ENCODE assay signal across 8 mouse cellular contexts in the genomic region with DNA sequence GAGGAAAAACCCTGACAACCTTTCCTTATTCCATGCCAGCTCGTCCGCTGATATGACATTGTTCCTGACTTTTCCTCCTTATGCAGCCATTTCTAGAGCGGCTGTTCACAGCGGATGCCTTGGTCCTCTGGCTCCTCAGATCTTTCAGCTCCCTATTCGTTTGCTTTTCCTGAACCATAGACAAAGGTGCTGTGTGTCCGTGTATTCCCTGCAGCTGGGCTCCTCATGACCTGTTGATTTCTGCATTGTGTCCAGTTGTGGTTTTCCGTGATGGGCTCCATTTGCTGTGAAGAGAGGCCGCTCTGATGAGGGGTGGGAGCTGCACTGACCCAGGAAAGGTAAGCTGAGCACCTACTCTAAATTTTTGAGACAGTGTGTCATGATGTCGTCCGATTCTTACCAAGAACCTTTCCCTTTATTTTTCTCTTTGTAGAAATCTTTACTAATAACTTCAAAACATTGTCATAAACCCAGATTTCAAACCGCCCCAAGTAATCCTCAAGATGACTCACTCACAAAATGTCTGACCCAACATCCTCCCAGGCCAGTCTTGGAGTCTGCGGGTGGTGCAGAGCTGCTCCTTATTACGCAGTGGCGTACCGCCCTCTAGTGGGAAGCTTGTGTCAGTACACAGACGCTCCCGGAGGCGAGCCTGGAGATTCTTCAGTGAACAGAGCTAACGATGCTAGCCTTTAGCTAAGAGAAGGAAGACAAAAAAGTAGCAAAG. TPM values are rescaled to one million over a fixed set of nuclear protein-coding genes. Genes with fewer than 3 reads are reported as not detected.
DNase-seq lines count a peak whose midpoint lies in the region; ATAC-seq and TF ChIP-seq lines count a peak whose summit lies in the region.

No protein-coding gene starts in this region.

- no peak for ATAC-seq in heart, embryonic 13.5 days (ENCODE audit: extremely low read depth, insufficient number of reproducible peaks, low FRiP score, low TSS enrichment)
- peak; percentile 59 for ATAC-seq in kidney, postnatal 0 days (replicated peaks; ENCODE audit: low FRiP score, low read depth)
- ATAC-seq in liver, embryonic 11.5 days (replicated peaks; ENCODE audit: low FRiP score): peak; percentile 48; the same call in 1 of the 2 replicates
- ATAC-seq in stomach, embryonic 15.5 days (ENCODE audit: insufficient read depth, low FRiP score, low read depth): peak; percentile 63

- H3K9ac ChIP-seq in heart, embryonic 13.5 days: 0 out of 2 replicates have a peak overlapping the region, but pooled peaks have one; percentile 24
- no peak overlapping the region for H3K9ac ChIP-seq in kidney, postnatal 0 days (ENCODE audit: low read depth, low read length)
- H3K9ac ChIP-seq in liver, embryonic 11.5 days (ENCODE audit: low read depth, low read length): no peak overlapping the region
- H3K9ac ChIP-seq in stomach, embryonic 15.5 days: no peak overlapping the region

- no peak overlapping the region for H3K4me3 ChIP-seq in bone marrow macrophage, adult 2 months (ENCODE audit: insufficient read depth, low read length)
- H3K4me3 ChIP-seq in embryonic fibroblast, embryonic 13.5 days (ENCODE audit: insufficient read depth, low read length): no peak overlapping the region
- H3K4me3 ChIP-seq in heart, embryonic 13.5 days: no peak overlapping the region
- H3K4me3 ChIP-seq in kidney, postnatal 0 days (replicated peaks; ENCODE audit: low read depth, low read length): no peak overlapping the region
- H3K4me3 ChIP-seq in liver, embryonic 11.5 days (ENCODE audit: low read depth, low read length): no peak overlapping the region
- H3K4me3 ChIP-seq in stomach, embryonic 15.5 days (replicated peaks): no peak overlapping the region

- TF ChIP-seq POLR2A in bone marrow macrophage, adult 2 months (IDR thresholded peaks at IDR 0.05; ENCODE audit: borderline replicate concordance, low read depth, low read length): no peak
- TF ChIP-seq POLR2A in embryonic fibroblast, embryonic 13.5 days (IDR thresholded peaks at IDR 0.05; ENCODE audit: low read depth, low read length): no peak

- no peak overlapping the region for H3K4me2 ChIP-seq in heart, embryonic 13.5 days
- H3K4me2 ChIP-seq in kidney, postnatal 0 days (ENCODE audit: low read length): 0 out of 2 replicates have a peak overlapping the region, but pooled peaks have one; percentile 16
- no peak overlapping the region for H3K4me2 ChIP-seq in liver, embryonic 11.5 days
- H3K4me2 ChIP-seq in stomach, embryonic 15.5 days: no peak overlapping the region

- peaks cover 9% of the 10 kb centered on the region for H3K4me1 ChIP-seq in bone marrow macrophage, adult 2 months (ENCODE audit: control insufficient read depth, insufficient read depth, low read length)
- 0 out of 2 replicates have a peak, but pooled peaks cover 4% of the 10 kb centered on the region for H3K4me1 ChIP-seq in embryonic fibroblast, embryonic 13.5 days (ENCODE audit: control insufficient read depth, insufficient read depth, low read length)
- H3K4me1 ChIP-seq in heart, embryonic 13.5 days: peaks cover 19% of the 10 kb centered on the region
- no peaks in the 10 kb centered on the region for H3K4me1 ChIP-seq in kidney, postnatal 0 days (replicated peaks; ENCODE audit: insufficient read depth, low read length)
- peaks cover 9% of the 10 kb centered on the region; the same call in 1 of the 2 replicates for H3K4me1 ChIP-seq in liver, embryonic 11.5 days (replicated peaks; ENCODE audit: control insufficient read depth, insufficient read depth, low read length)
- peaks cover 4% of the 10 kb centered on the region for H3K4me1 ChIP-seq in stomach, embryonic 15.5 days

- TF ChIP-seq CTCF in bone marrow macrophage, adult 2 months (IDR thresholded peaks at IDR 0.05; ENCODE audit: low read depth, low read length): peak; percentile 85
- peak; percentile 95 for TF ChIP-seq CTCF in embryonic fibroblast, embryonic 13.5 days (IDR thresholded peaks at IDR 0.05; ENCODE audit: borderline replicate concordance, insufficient read depth, low read length)
- TF ChIP-seq CTCF in kidney, postnatal 0 days (IDR thresholded peaks at IDR 0.05; ENCODE audit: low read depth): peak; percentile 97

- no peaks in the 10 kb centered on the region; the same call in 1 of the 2 replicates for H3K36me3 ChIP-seq in heart, embryonic 13.5 days
- no peaks in the 10 kb centered on the region for H3K36me3 ChIP-seq in kidney, postnatal 0 days (ENCODE audit: insufficient read depth, low read length)
- no peaks in the 10 kb centered on the region for H3K36me3 ChIP-seq in liver, embryonic 11.5 days (ENCODE audit: control insufficient read depth, insufficient read depth, low read length)
- H3K36me3 ChIP-seq in stomach, embryonic 15.5 days: no peaks in the 10 kb centered on the region

- no peak overlapping the region for H3K27ac ChIP-seq in bone marrow macrophage, adult 2 months (ENCODE audit: insufficient read depth, low read depth, low read length)
- no peak overlapping the region for H3K27ac ChIP-seq in embryonic fibroblast, embryonic 13.5 days (ENCODE audit: insufficient read depth, low read length)
- no peak overlapping the region for H3K27ac ChIP-seq in heart, embryonic 13.5 days (replicated peaks)
- no peak overlapping the region for H3K27ac ChIP-seq in kidney, postnatal 0 days
- no peak overlapping the region for H3K27ac ChIP-seq in liver, embryonic 11.5 days (ENCODE audit: low read depth, low read length)
- H3K27ac ChIP-seq in stomach, embryonic 15.5 days: no peak overlapping the region

- WGBS in heart, embryonic 13.5 days: 34% methylated on average over 19 of the region's 19 CpGs
- 37% methylated on average over 19 of the region's 19 CpGs for WGBS in kidney, postnatal 0 days
- WGBS in liver, embryonic 11.5 days: 35% methylated on average over 19 of the region's 19 CpGs
- 36% methylated on average over 19 of the region's 19 CpGs for WGBS in stomach, embryonic 15.5 days

- H3K9me3 ChIP-seq in heart, embryonic 13.5 days: no peaks in the 10 kb centered on the region
- H3K9me3 ChIP-seq in kidney, postnatal 0 days (replicated peaks; ENCODE audit: low read length): no peaks in the 10 kb centered on the region
- no peaks in the 10 kb centered on the region for H3K9me3 ChIP-seq in liver, embryonic 11.5 days (ENCODE audit: control insufficient read depth, low read length)
- H3K9me3 ChIP-seq in stomach, embryonic 15.5 days: no peaks in the 10 kb centered on the region

- DNase-seq in CD4-positive, CD25-positive, alpha-beta regulatory T cell, adult 2 months (ENCODE audit: low read depth, low spot score): peak; percentile 89
- peak; percentile 96 for DNase-seq in kidney, postnatal 0 days (ENCODE audit: low spot score)
- peak; percentile 73 for DNase-seq in liver, embryonic 11.5 days (ENCODE audit: low spot score)
- DNase-seq in neural tube, embryonic 10.5 days (ENCODE audit: extremely low spot score, low spot score): peak; percentile 88

- H3K27me3 ChIP-seq in heart, embryonic 13.5 days (replicated peaks): no peaks in the 10 kb centered on the region
- H3K27me3 ChIP-seq in kidney, postnatal 0 days (ENCODE audit: insufficient read depth, low read length): no peaks in the 10 kb centered on the region
- no peaks in the 10 kb centered on the region for H3K27me3 ChIP-seq in liver, embryonic 11.5 days (replicated peaks; ENCODE audit: control insufficient read depth, insufficient read depth, low read length)
- H3K27me3 ChIP-seq in stomach, embryonic 15.5 days (replicated peaks): no peaks in the 10 kb centered on the region

RNA-seq across cellular contexts. Expression of gene Nek2, which starts 3.7 kb away (rescaled TPM):
- polyA plus RNA-seq in bone marrow macrophage, adult 2 months (2012; ENCODE audit: insufficient read depth, insufficient read length, missing spikeins): 13.1 and 15.9 TPM in 2 replicates
- 13.6 and 20.9 TPM in 2 replicates for polyA plus RNA-seq in embryonic fibroblast, embryonic 13.5 days (2011; ENCODE audit: insufficient read length, low read depth, missing spikeins)
- 31.7 and 33.9 TPM in 2 replicates for polyA plus RNA-seq in heart, embryonic 13.5 days (2015; fragmentation: Nextera tagmentation; extraction: Ambion mirVana)
- polyA plus RNA-seq in kidney, postnatal 0 days (2015; fragmentation: Nextera tagmentation; extraction: Ambion mirVana): 21.3 and 24.1 TPM in 2 replicates
- polyA plus RNA-seq in liver, embryonic 11.5 days (2014; fragmentation: Nextera tagmentation; extraction: Ambion mirVana): 54.2 and 60.5 TPM in 2 replicates
- polyA plus RNA-seq in stomach, embryonic 15.5 days (2015; fragmentation: Nextera tagmentation; extraction: Ambion mirVana): 38.7 and 41.1 TPM in 2 replicates
